Mouse (Mus musculus) MEL (cell line): Measurements from ENCODE around the gene Gm10778. TPM values are rescaled to one million over a fixed set of nuclear protein-coding genes. Genes with fewer than 3 reads are reported as not detected.

Experiments
- DNase-seq: peaks from one replicate; pipeline ENCODE4 v3.0.0; 2011; ENCODE audit warnings: low read depth, low spot score
- H3K27ac ChIP-seq: 2 replicates; pipeline ENCODE4 v1.5.1; 2012; ENCODE audit warnings: low read depth, mild to moderate bottlenecking, control low read depth, low read length, moderate library complexity; ENCODE audit not compliant: control insufficient read depth
- H3K27me3 ChIP-seq, 2 experiments: fragments of 150-350 bp in 1 of 2; sonication (generic) in 1 of 2; 2 replicates each; pipeline ENCODE4 v1.6.1; 2012; ENCODE audit warnings: low read length in 2 of 2, mild to moderate bottlenecking in 2 of 2, improper control_type of control experiment in 1 of 2, moderate library complexity in 1 of 2; ENCODE audit not compliant: insufficient read depth in 2 of 2, control insufficient read depth in 1 of 2
- H3K36me3 ChIP-seq, 2 experiments: 2 replicates each; pipeline ENCODE4 v1.6.1; 2012 to 2014; ENCODE audit warnings: low read length in 2 of 2, improper control_type of control experiment in 1 of 2, inconsistent platforms in 1 of 2, mild to moderate bottlenecking in 1 of 2; ENCODE audit not compliant: insufficient read depth in 2 of 2, control insufficient read depth in 1 of 2
- H3K4me1 ChIP-seq, 2 experiments: fragments of 150-350 bp in 1 of 2; sonication (generic) in 1 of 2; 2 replicates each; pipeline ENCODE4 v1.6.1; 2012; ENCODE audit warnings: low read length in 2 of 2, improper control_type of control experiment in 1 of 2, mild to moderate bottlenecking in 1 of 2; ENCODE audit not compliant: insufficient read depth in 2 of 2, control insufficient read depth in 1 of 2
- H3K4me3 ChIP-seq, 2 experiments: fragments of 150-350 bp in 1 of 2; sonication (generic) in 1 of 2; 2 replicates each; pipeline ENCODE4 v1.5.1; 2012; ENCODE audit warnings: low read depth in 2 of 2, low read length in 2 of 2, mild to moderate bottlenecking in 2 of 2, moderate library complexity in 2 of 2, control low read depth in 1 of 2, improper control_type of control experiment in 1 of 2; ENCODE audit not compliant: control insufficient read depth in 1 of 2, insufficient read depth in 1 of 2
- H3K79me2 ChIP-seq: 2 replicates; pipeline ENCODE4 v1.6.1; 2012; ENCODE audit warnings: mild to moderate bottlenecking, low read length, moderate library complexity; ENCODE audit not compliant: control insufficient read depth, poor library complexity, insufficient read depth
- H3K9ac ChIP-seq: 2 replicates; pipeline ENCODE4 v1.6.1; 2012; ENCODE audit warnings: low read depth, mild to moderate bottlenecking, control low read depth, low read length, moderate library complexity; ENCODE audit not compliant: control insufficient read depth, poor library complexity, severe bottlenecking
- H3K9me3 ChIP-seq: fragments of 150-350 bp; sonication (generic); replicated peaks from 2 replicates; pipeline ENCODE4 v1.6.1; 2012; ENCODE audit warnings: mild to moderate bottlenecking, low read length, improper control_type of control experiment, moderate library complexity; ENCODE audit not compliant: insufficient read depth
- CHD1 ChIP-seq: IDR thresholded peaks from 2 replicates; pipeline ENCODE4 v1.6.1; 2012; ENCODE audit warnings: low read depth, mild to moderate bottlenecking, inconsistent platforms, low read length, improper control_type of control experiment
- E2F4 ChIP-seq: IDR thresholded peaks from 2 replicates; pipeline ENCODE4 v1.6.1; 2011; ENCODE audit warnings: low read depth, low read length, improper control_type of control experiment, borderline replicate concordance
- ELF1 ChIP-seq: IDR thresholded peaks from 2 replicates; pipeline ENCODE4 v1.6.1; 2014; ENCODE audit warnings: low read depth, mild to moderate bottlenecking, inconsistent platforms, low read length, improper control_type of control experiment, moderate library complexity
- EP300 ChIP-seq, 2 experiments: IDR thresholded peaks; 2 replicates each; pipeline ENCODE4 v1.6.1; 2011; ENCODE audit warnings: improper control_type of control experiment in 2 of 2, low read length in 2 of 2, low read depth in 1 of 2, mild to moderate bottlenecking in 1 of 2
- ETS1 ChIP-seq: IDR thresholded peaks from 2 replicates; pipeline ENCODE4 v1.6.1; 2012; ENCODE audit warnings: low read depth, mild to moderate bottlenecking, inconsistent platforms, low read length, improper control_type of control experiment, moderate library complexity
- GABPA ChIP-seq: IDR thresholded peaks from 2 replicates; pipeline ENCODE4 v1.6.1; 2012; ENCODE audit warnings: low read depth, mild to moderate bottlenecking, inconsistent platforms, low read length, improper control_type of control experiment, moderate library complexity
- JUND ChIP-seq: IDR thresholded peaks from 2 replicates; pipeline ENCODE4 v1.6.1; 2011; ENCODE audit warnings: low read depth, mild to moderate bottlenecking, improper control_type of control experiment, low read length
- KAT2A ChIP-seq: conservative IDR thresholded peaks from 2 replicates; pipeline ENCODE4 v1.6.1; 2012; ENCODE audit warnings: low read depth, low read length, improper control_type of control experiment, inconsistent platforms
- MAFK ChIP-seq: IDR thresholded peaks from 2 replicates; pipeline ENCODE4 v1.6.1; 2011; ENCODE audit warnings: low read depth, mild to moderate bottlenecking, low read length, improper control_type of control experiment, borderline replicate concordance
- MAX ChIP-seq: IDR thresholded peaks from 2 replicates; pipeline ENCODE4 v1.6.1; 2011; ENCODE audit warnings: low read length, improper control_type of control experiment
- MAZ ChIP-seq: IDR thresholded peaks from 2 replicates; pipeline ENCODE4 v1.6.1; 2012; ENCODE audit warnings: low read depth, mild to moderate bottlenecking, inconsistent platforms, low read length, improper control_type of control experiment
- MEF2A ChIP-seq: IDR thresholded peaks from 2 replicates; pipeline ENCODE4 v1.6.1; 2014; ENCODE audit warnings: low read depth, mild to moderate bottlenecking, inconsistent platforms, low read length, improper control_type of control experiment; ENCODE audit not compliant: poor library complexity, insufficient replicate concordance, severe bottlenecking; ENCODE audit errors: extremely low read depth
- MXI1 ChIP-seq: IDR thresholded peaks from 2 replicates; pipeline ENCODE4 v1.6.1; 2011; ENCODE audit warnings: mild to moderate bottlenecking, low read depth, low read length, improper control_type of control experiment
- MYC ChIP-seq: IDR thresholded peaks from 2 replicates; pipeline ENCODE4 v1.6.1; 2011; ENCODE audit warnings: low read depth, mild to moderate bottlenecking, low read length, improper control_type of control experiment, moderate library complexity
- NRF1 ChIP-seq: IDR thresholded peaks from 2 replicates; pipeline ENCODE4 v1.6.1; 2014; ENCODE audit warnings: low read depth, mild to moderate bottlenecking, inconsistent platforms, low read length, improper control_type of control experiment, moderate library complexity; ENCODE audit not compliant: poor library complexity, insufficient read depth, severe bottlenecking
- POLR2AphosphoS5 ChIP-seq: IDR thresholded peaks from 2 replicates; pipeline ENCODE4 v1.6.1; 2012; ENCODE audit warnings: low read depth, borderline replicate concordance, mild to moderate bottlenecking, inconsistent platforms, low read length, moderate library complexity, mixed read lengths
- RCOR1 ChIP-seq: IDR thresholded peaks from 2 replicates; pipeline ENCODE4 v1.6.1; 2012; ENCODE audit warnings: low read depth, mild to moderate bottlenecking, inconsistent platforms, low read length, improper control_type of control experiment
- SIN3A ChIP-seq: IDR thresholded peaks from 2 replicates; pipeline ENCODE4 v1.6.1; 2012; ENCODE audit warnings: low read length, improper control_type of control experiment, inconsistent platforms
- SMC3 ChIP-seq: IDR thresholded peaks from 2 replicates; pipeline ENCODE4 v1.6.1; 2011; ENCODE audit warnings: low read depth, low read length, improper control_type of control experiment
- TAL1 ChIP-seq: IDR thresholded peaks from 2 replicates; pipeline ENCODE4 v1.6.1; 2012; ENCODE audit warnings: mild to moderate bottlenecking, inconsistent platforms, low read length, moderate library complexity, mixed read lengths
- TCF12 ChIP-seq: IDR thresholded peaks from 2 replicates; pipeline ENCODE4 v1.6.1; 2014; ENCODE audit warnings: low read depth, mild to moderate bottlenecking, inconsistent platforms, low read length, improper control_type of control experiment, moderate library complexity
- UBTF ChIP-seq: IDR thresholded peaks from 2 replicates; pipeline ENCODE4 v1.6.1; 2012; ENCODE audit warnings: low read depth, mild to moderate bottlenecking, inconsistent platforms, low read length, improper control_type of control experiment, moderate library complexity, borderline replicate concordance; ENCODE audit not compliant: insufficient read depth
- USF1 ChIP-seq: IDR thresholded peaks from 2 replicates; pipeline ENCODE4 v1.6.1; 2014; ENCODE audit warnings: low read depth, mild to moderate bottlenecking, inconsistent platforms, low read length, improper control_type of control experiment, moderate library complexity
- ZC3H11A ChIP-seq: IDR thresholded peaks from 2 replicates; pipeline ENCODE4 v1.6.1; 2012; ENCODE audit warnings: low read depth, mild to moderate bottlenecking, inconsistent platforms, low read length, improper control_type of control experiment
- ZKSCAN1 ChIP-seq: IDR thresholded peaks from 2 replicates; pipeline ENCODE4 v1.6.1; 2012; ENCODE audit warnings: low read depth, mild to moderate bottlenecking, inconsistent platforms, low read length, improper control_type of control experiment, moderate library complexity
- ZMIZ1 ChIP-seq: IDR thresholded peaks from 2 replicates; pipeline ENCODE4 v1.6.1; 2012; ENCODE audit warnings: low read depth, mild to moderate bottlenecking, inconsistent platforms, low read length, improper control_type of control experiment, moderate library complexity
- polyA plus RNA-seq, 2 experiments: library from polyadenylated mRNA; stranded (reverse) in 1 of 2; unstranded in 1 of 2; fragments of >175 nt in 1 of 2; fragments of >200 nt in 1 of 2; gene quantifications; 2 replicates each; pipeline versions ENCODE4 v1.2.1 to v1.2.4; 2012; ENCODE audit warnings: low replicate concordance in 2 of 2, low read depth in 1 of 2; ENCODE audit not compliant: insufficient read length in 2 of 2, insufficient read depth in 1 of 2, missing spikeins in 1 of 2
- total RNA-seq: library from RNA; depleted of rRNA; stranded (reverse); fragments of 300-350 nt; gene quantifications from 2 replicates; pipeline ENCODE4 v1.2.3, GENCODE M21; 2012

Gm10778 gene
- total and polyA plus RNA-seq, 3 experiments = 2.0 to 3.9 TPM; not detected in 1

DNA sequence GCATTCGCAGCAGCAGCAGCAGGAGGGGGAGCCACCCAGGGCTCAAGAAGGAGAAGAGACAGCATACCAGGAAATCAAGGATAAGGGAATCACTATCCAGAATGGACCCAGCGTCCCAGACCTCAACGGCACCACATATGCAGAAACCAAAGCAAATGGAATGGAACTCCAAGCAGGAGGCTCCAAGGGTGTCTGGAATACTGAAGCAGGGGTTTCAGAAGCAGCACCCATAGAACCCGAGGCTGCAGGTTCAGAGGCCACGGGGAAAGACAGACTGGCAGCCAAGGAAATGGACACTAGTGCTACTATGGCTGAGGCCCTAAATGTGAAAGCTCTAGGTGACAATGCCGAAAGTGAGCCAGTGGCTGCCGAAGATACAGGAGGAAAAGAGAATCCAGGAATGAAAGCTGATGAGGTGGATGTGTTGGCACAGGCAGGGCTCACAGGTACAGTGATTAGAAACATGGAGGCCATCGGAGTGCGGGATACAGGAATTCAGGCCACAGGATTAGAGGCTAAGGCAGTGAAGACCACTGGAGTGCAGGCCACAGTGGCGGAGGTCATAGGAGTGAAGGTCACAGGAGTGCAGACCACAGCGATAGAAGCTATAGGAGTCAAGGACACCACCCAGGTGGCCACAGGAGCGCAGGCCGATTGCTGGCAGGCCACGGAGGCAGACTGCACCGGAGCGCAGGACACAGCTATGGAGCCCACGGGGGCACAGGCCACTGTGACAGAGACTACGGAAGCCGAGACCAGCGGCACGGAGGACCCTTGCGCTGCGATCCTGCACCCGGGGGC lies 6.0 kb upstream of the Gm10778 start:
- H3K4me1 ChIP-seq = peaks cover 2 to 15% of the 10 kb centered on the region in 2 experiments; a peak in 3 of 4 replicates
- peaks cover 0 to 6% of the 10 kb centered on the region in 2 experiments; a peak in 1 of 4 replicates for H3K36me3 ChIP-seq

GRCm38 (mm10) chr10:81643449-81644055 lies 5.3 kb upstream of the Gm10778 start:
- peaks cover 0 to 6% of the 10 kb centered on the region in 2 experiments; a peak in 1 of 4 replicates for H3K36me3 ChIP-seq
- TF ChIP-seq JUND (no peak), MAFK (no peak), POLR2AphosphoS5 (no peak), KAT2A (no peak; the same call in 1 of the 2 replicates), MXI1 (peak; percentile 90), TAL1 (no peak), SMC3 (peak; percentile 50), E2F4 (no peak), EP300 (IDR thresholded peaks at IDR 0.05; ENCODE audit: low read depth in 1 of 2, low read length in 2 of 2) (no peak), MEF2A (0 out of 2 replicates have a peak, but pooled peaks have one; percentile 40), UBTF (no peak), NRF1 (peak; percentile 95; the same call in 1 of the 2 replicates), GABPA (no peak), USF1 (peak; percentile 99), CHD1 (no peak), MYC (peak; percentile 95; the same call in 1 of the 2 replicates), ZKSCAN1 (no peak), ELF1 (peak; percentile 74), MAZ (peak; percentile 43; the same call in 1 of the 2 replicates), TCF12 (peak; percentile 50; the same call in 1 of the 2 replicates), ZMIZ1 (peak; percentile 84), RCOR1 (no peak), SIN3A (peak; percentile 70), ETS1 (peak; percentile 73), ZC3H11A (no peak)

More for the DNA sequence above, 6.0 kb upstream of the Gm10778 start:
- Histone ChIP-seq H3K9me3 (no peaks in the 10 kb centered on the region), H3K27ac (peak overlapping the region; percentile 76), H3K79me2 (peaks cover 3% of the 10 kb centered on the region; the same call in 1 of the 2 replicates), H3K4me3 (peak overlapping the region; percentile 55 to 93)
- no peak for DNase-seq
- TF ChIP-seq TCF12 (no peak), SIN3A (peak; percentile 25; the same call in 1 of the 2 replicates), CHD1 (0 out of 2 replicates have a peak, but pooled peaks have one; percentile 54), UBTF (0 out of 2 replicates have a peak, but pooled peaks have one; percentile 53), MAX (no peak)
- TF ChIP-seq, all 39 proteins: peak for 3
- Histone ChIP-seq H3K27me3 (no peaks in the 10 kb centered on the region), H3K9ac (peak overlapping the region; percentile 82)

More at GRCm38 (mm10) chr10:81643449-81644055, 5.3 kb upstream of the Gm10778 start:
- peak overlapping the region; percentile 55 to 93 for H3K4me3 ChIP-seq
- H3K9ac ChIP-seq = peak overlapping the region; percentile 82
- H3K27me3 ChIP-seq = no peaks in the 10 kb centered on the region
- H3K9me3 ChIP-seq = no peaks in the 10 kb centered on the region
- peaks cover 3% of the 10 kb centered on the region; the same call in 1 of the 2 replicates for H3K79me2 ChIP-seq
- peak; percentile 98 for DNase-seq
- peaks cover 2 to 15% of the 10 kb centered on the region in 2 experiments; a peak in 3 of 4 replicates for H3K4me1 ChIP-seq
- peak overlapping the region; percentile 76 for H3K27ac ChIP-seq
